Mouse (Mus musculus): ENCODE measurements around the gene Zfp652. TPM values are rescaled to one million over a fixed set of nuclear protein-coding genes. Genes with fewer than 3 reads are reported as not detected.

Gene Zfp652
- polyA plus RNA-seq, 1 experiment from 2014 or later = 7.3 TPM

DNA sequence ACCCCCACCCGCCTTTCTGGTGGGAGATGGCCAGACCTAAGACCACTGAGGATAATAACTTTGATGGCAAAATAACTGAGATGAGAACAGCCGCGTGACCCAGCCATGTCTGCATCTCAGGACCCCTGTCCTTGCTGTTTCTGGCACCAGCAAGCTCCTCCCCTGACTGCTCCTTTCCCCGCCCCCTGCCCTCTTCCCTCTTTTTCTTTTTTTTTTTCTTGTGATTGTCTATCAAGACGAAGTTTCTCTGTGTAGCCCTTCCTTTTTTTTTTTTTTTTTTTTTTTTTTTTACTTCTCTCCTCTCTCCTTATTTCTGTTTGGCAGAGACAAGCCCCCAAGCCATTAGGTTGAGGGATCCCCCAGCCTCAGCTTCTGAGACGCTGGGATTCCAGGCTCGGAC, 98.4 kb downstream of the Zfp652 start:
- no peak overlapping the region for H3K9ac ChIP-seq (ENCODE audit: low read depth, low read length)
- 52% methylated on average over 7 of the region's 7 CpGs for WGBS (ENCODE audit: insufficient replicate concordance)
- H3K36me3 ChIP-seq (ENCODE audit: control insufficient read depth, insufficient read depth, low read length) = no peaks in the 10 kb centered on the region
- H3K4me2 ChIP-seq = no peak overlapping the region
- no peak overlapping the region for H3K27ac ChIP-seq (ENCODE audit: low read depth, low read length)
- no peaks in the 10 kb centered on the region for H3K9me3 ChIP-seq (replicated peaks; ENCODE audit: control insufficient read depth, low read length)
- H3K4me3 ChIP-seq (ENCODE audit: low read depth, low read length) = no peak overlapping the region
- H3K4me1 ChIP-seq (ENCODE audit: control insufficient read depth, insufficient read depth, low read length) = peaks cover under 1% of the 10 kb centered on the region; the same call in 1 of the 2 replicates
- no peaks in the 10 kb centered on the region for H3K27me3 ChIP-seq (ENCODE audit: control insufficient read depth, insufficient read depth, low read length)
- ATAC-seq (replicated peaks; ENCODE audit: insufficient number of reproducible peaks, low FRiP score, low TSS enrichment) = no peak

DNA sequence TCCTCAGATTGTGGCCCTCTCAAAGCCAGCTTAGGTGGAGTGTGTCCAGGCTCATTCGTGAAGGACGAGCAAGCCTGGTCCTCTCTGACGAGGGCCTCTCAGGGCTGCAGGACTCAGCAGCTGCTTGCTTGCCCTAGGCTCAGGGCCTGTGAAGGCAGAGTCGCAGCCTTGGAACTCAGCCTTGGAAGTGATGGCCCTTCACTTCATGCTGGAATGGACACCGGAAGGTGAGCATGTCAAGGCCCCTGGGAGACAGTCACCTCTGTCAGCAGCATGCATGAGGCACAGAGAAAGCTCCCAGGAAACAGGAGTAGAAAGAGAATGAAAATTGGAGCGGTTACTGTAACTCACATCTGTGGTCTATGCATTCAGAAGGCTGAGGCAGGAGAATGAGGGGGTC, 99.3 kb downstream of the Zfp652 start:
- Histone ChIP-seq H3K9me3 (replicated peaks; ENCODE audit: control insufficient read depth, low read length) (no peaks in the 10 kb centered on the region), H3K4me1 (ENCODE audit: control insufficient read depth, insufficient read depth, low read length) (no peaks in the 10 kb centered on the region), H3K4me3 (ENCODE audit: low read depth, low read length) (no peak overlapping the region), H3K27ac (ENCODE audit: low read depth, low read length) (no peak overlapping the region), H3K4me2 (no peak overlapping the region), H3K27me3 (ENCODE audit: control insufficient read depth, insufficient read depth, low read length) (no peaks in the 10 kb centered on the region), H3K36me3 (ENCODE audit: control insufficient read depth, insufficient read depth, low read length) (no peaks in the 10 kb centered on the region), H3K9ac (ENCODE audit: low read depth, low read length) (no peak overlapping the region)
- ATAC-seq (replicated peaks; ENCODE audit: insufficient number of reproducible peaks, low FRiP score, low TSS enrichment) = no peak
- 75% methylated on average over 6 of the region's 6 CpGs for WGBS (ENCODE audit: insufficient replicate concordance)

DNA sequence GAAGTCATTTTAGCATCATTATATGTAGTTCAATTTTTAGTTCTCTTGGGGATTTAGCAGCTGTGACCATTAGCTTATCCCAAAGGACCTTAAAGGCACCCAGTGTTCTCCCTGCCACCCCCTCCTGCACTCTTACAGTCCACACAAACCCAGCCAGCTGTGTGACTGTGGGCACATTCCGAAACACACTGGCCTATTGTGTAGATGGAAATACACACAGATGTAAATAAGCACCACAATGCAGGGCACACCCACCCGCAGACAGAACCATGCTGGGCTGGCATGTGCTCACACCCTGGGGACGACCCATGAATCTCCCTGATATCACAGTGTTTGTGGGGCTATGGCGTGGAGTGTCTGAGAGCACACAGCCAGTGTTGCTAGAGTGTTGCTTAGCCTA, 99.8 kb downstream of the Zfp652 start:
- ATAC-seq (replicated peaks; ENCODE audit: insufficient number of reproducible peaks, low FRiP score, low TSS enrichment) = no peak
- H3K27me3 ChIP-seq (ENCODE audit: control insufficient read depth, insufficient read depth, low read length) = no peaks in the 10 kb centered on the region
- H3K4me1 ChIP-seq (ENCODE audit: control insufficient read depth, insufficient read depth, low read length) = no peaks in the 10 kb centered on the region
- H3K9me3 ChIP-seq (replicated peaks; ENCODE audit: control insufficient read depth, low read length) = no peaks in the 10 kb centered on the region
- no peak overlapping the region for H3K27ac ChIP-seq (ENCODE audit: low read depth, low read length)
- H3K9ac ChIP-seq (ENCODE audit: low read depth, low read length) = no peak overlapping the region
- WGBS (ENCODE audit: insufficient replicate concordance) = 76% methylated on average over 4 of the region's 4 CpGs
- H3K4me3 ChIP-seq (ENCODE audit: low read depth, low read length) = no peak overlapping the region
- H3K36me3 ChIP-seq (ENCODE audit: control insufficient read depth, insufficient read depth, low read length) = no peaks in the 10 kb centered on the region
- H3K4me2 ChIP-seq = no peak overlapping the region

DNA sequence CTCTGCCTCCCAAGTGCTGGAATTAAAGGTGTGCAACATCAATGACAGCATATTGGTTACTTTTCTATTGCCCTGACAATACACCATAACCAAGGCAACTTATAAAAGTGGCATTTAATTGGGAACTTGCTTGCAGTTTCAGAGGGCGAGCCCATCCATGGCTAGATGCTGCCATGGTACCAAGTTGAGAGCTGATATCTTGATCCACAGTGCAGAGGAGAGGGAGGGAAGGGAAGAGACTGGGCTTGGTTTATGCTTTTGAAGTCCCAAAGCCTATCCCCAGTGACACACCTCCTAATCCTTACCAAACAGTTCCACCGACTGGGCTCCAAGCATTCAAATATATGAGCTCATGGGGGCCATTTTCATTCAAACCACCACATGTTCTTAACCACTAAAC, 101.6 kb downstream of the Zfp652 start:
- H3K27me3 ChIP-seq (ENCODE audit: control insufficient read depth, insufficient read depth, low read length) = no peaks in the 10 kb centered on the region
- no peak for ATAC-seq (replicated peaks; ENCODE audit: insufficient number of reproducible peaks, low FRiP score, low TSS enrichment)
- H3K27ac ChIP-seq (ENCODE audit: low read depth, low read length) = no peak overlapping the region
- H3K9me3 ChIP-seq (replicated peaks; ENCODE audit: control insufficient read depth, low read length) = no peaks in the 10 kb centered on the region
- H3K9ac ChIP-seq (ENCODE audit: low read depth, low read length) = no peak overlapping the region
- no peaks in the 10 kb centered on the region for H3K4me1 ChIP-seq (ENCODE audit: control insufficient read depth, insufficient read depth, low read length)
- H3K4me2 ChIP-seq = no peak overlapping the region
- H3K36me3 ChIP-seq (ENCODE audit: control insufficient read depth, insufficient read depth, low read length) = no peaks in the 10 kb centered on the region
- H3K4me3 ChIP-seq (ENCODE audit: low read depth, low read length) = no peak overlapping the region
- 81% methylated on average over 2 of the region's 2 CpGs for WGBS (ENCODE audit: insufficient replicate concordance)

DNA sequence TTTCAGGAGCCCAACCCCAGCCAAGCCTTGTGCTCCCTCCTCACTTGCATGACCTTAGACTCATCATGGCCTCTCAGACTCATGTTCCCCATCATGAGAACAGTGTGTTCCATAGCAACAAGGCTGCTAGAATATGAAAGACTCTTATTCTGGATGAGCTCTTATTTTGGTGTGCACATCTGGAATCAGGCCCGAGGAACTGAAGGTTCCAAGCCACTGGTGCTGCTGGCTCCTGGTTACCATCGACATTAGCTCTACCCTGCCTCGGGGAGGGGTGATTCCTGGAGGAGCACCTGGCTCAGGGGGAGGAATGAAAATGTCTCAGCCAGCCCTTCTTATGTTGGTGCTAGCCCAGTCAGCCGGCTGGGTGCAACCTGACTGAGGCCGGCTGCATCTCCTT, 102.4 kb downstream of the Zfp652 start:
- Histone ChIP-seq H3K27me3 (ENCODE audit: control insufficient read depth, insufficient read depth, low read length) (no peaks in the 10 kb centered on the region), H3K4me1 (ENCODE audit: control insufficient read depth, insufficient read depth, low read length) (no peaks in the 10 kb centered on the region), H3K27ac (ENCODE audit: low read depth, low read length) (no peak overlapping the region), H3K4me2 (no peak overlapping the region), H3K36me3 (ENCODE audit: control insufficient read depth, insufficient read depth, low read length) (no peaks in the 10 kb centered on the region), H3K9ac (ENCODE audit: low read depth, low read length) (no peak overlapping the region), H3K4me3 (ENCODE audit: low read depth, low read length) (no peak overlapping the region), H3K9me3 (replicated peaks; ENCODE audit: control insufficient read depth, low read length) (no peaks in the 10 kb centered on the region)
- ATAC-seq (replicated peaks; ENCODE audit: insufficient number of reproducible peaks, low FRiP score, low TSS enrichment) = no peak
- WGBS (ENCODE audit: insufficient replicate concordance) = 78% methylated on average over 5 of the region's 5 CpGs

DNA sequence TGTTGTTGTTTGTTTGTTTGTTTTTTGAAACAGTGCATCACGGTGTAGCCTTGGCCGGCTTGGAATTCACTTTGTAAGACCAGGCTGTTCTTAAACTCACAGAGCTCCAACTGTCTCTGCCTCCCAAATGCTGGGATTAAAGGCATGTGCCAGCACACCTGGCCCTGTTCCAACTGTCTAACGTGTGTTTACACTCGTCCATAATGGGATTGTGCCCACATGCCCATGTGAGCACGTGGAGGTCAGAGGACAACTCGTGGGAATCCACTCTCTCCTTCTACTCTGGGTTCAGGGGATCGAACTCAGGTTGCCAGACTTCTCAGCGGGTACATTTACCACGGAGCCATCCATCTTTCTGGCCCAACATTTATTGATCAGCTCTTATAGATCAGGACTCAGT, 102.9 kb downstream of the Zfp652 start:
- Histone ChIP-seq H3K4me3 (ENCODE audit: low read depth, low read length) (no peak overlapping the region), H3K36me3 (ENCODE audit: control insufficient read depth, insufficient read depth, low read length) (no peaks in the 10 kb centered on the region), H3K27me3 (ENCODE audit: control insufficient read depth, insufficient read depth, low read length) (no peaks in the 10 kb centered on the region), H3K9me3 (replicated peaks; ENCODE audit: control insufficient read depth, low read length) (no peaks in the 10 kb centered on the region), H3K4me1 (ENCODE audit: control insufficient read depth, insufficient read depth, low read length) (no peaks in the 10 kb centered on the region), H3K4me2 (no peak overlapping the region), H3K9ac (ENCODE audit: low read depth, low read length) (no peak overlapping the region), H3K27ac (ENCODE audit: low read depth, low read length) (no peak overlapping the region)
- no peak for ATAC-seq (replicated peaks; ENCODE audit: insufficient number of reproducible peaks, low FRiP score, low TSS enrichment)
- WGBS (ENCODE audit: insufficient replicate concordance) = 73% methylated on average over 9 of the region's 9 CpGs

DNA sequence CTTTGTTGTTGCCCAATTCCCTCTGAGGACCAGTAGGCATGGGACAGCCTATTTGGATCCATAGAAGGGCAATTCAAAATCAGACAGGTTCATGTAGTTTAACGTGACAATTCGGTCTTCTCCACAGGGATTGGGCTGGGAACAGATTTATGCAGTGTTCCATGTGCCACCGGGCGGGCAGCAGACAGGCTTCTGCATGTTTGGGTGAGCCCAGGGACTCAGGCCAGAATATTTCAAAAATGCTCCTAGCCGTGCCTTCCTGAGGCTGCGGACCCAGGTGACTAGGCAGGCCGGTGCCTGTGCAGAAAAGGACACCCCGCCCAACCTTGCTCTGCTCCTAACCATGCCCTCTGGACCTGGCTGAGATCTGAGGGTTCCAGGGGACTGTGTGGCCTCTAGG, 106.7 kb downstream of the Zfp652 start:
- H3K9me3 ChIP-seq (replicated peaks; ENCODE audit: control insufficient read depth, low read length) = no peaks in the 10 kb centered on the region
- no peak overlapping the region for H3K4me3 ChIP-seq (ENCODE audit: low read depth, low read length)
- H3K4me1 ChIP-seq (ENCODE audit: control insufficient read depth, insufficient read depth, low read length) = 0 out of 2 replicates have a peak, but pooled peaks cover 3% of the 10 kb centered on the region
- 0 out of 2 replicates have a peak, but pooled peaks cover 4% of the 10 kb centered on the region for H3K27me3 ChIP-seq (ENCODE audit: control insufficient read depth, insufficient read depth, low read length)
- no peak overlapping the region for H3K4me2 ChIP-seq
- no peak overlapping the region for H3K9ac ChIP-seq (ENCODE audit: low read depth, low read length)
- no peak overlapping the region for H3K27ac ChIP-seq (ENCODE audit: low read depth, low read length)
- ATAC-seq (replicated peaks; ENCODE audit: insufficient number of reproducible peaks, low FRiP score, low TSS enrichment) = no peak
- H3K36me3 ChIP-seq (ENCODE audit: control insufficient read depth, insufficient read depth, low read length) = no peaks in the 10 kb centered on the region
- WGBS (ENCODE audit: insufficient replicate concordance) = 75% methylated on average over 8 of the region's 8 CpGs

DNA sequence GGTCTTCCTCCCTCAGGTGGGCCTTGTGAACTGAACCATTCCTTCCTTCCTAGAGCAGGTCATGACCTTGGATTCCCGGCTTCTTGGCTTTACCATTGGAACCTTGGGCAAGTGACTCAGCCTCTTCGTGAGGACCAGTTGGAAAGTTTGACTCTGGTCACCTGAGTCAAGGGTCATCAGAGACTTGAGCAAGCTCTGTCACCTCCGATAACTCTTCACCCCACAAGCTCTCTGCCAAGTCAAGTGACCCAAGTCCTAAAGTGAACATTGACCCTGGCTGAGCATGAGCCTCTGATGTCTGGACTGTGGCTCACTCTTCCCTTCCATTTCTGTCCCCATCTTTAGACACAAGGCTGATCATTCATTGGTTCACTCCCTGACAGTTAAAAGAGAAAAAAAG, 109.0 kb downstream of the Zfp652 start:
- no peak overlapping the region for H3K9ac ChIP-seq (ENCODE audit: low read depth, low read length)
- H3K9me3 ChIP-seq (replicated peaks; ENCODE audit: control insufficient read depth, low read length) = no peaks in the 10 kb centered on the region
- no peak overlapping the region for H3K27ac ChIP-seq (ENCODE audit: low read depth, low read length)
- peaks cover 7% of the 10 kb centered on the region; the same call in 1 of the 2 replicates for H3K27me3 ChIP-seq (ENCODE audit: control insufficient read depth, insufficient read depth, low read length)
- H3K4me2 ChIP-seq = no peak overlapping the region
- ATAC-seq (replicated peaks; ENCODE audit: insufficient number of reproducible peaks, low FRiP score, low TSS enrichment) = no peak
- H3K4me3 ChIP-seq (ENCODE audit: low read depth, low read length) = no peak overlapping the region
- 82% methylated on average over 3 of the region's 3 CpGs for WGBS (ENCODE audit: insufficient replicate concordance)
- peaks cover 11% of the 10 kb centered on the region for H3K4me1 ChIP-seq (ENCODE audit: control insufficient read depth, insufficient read depth, low read length)
- no peaks in the 10 kb centered on the region for H3K36me3 ChIP-seq (ENCODE audit: control insufficient read depth, insufficient read depth, low read length)

DNA sequence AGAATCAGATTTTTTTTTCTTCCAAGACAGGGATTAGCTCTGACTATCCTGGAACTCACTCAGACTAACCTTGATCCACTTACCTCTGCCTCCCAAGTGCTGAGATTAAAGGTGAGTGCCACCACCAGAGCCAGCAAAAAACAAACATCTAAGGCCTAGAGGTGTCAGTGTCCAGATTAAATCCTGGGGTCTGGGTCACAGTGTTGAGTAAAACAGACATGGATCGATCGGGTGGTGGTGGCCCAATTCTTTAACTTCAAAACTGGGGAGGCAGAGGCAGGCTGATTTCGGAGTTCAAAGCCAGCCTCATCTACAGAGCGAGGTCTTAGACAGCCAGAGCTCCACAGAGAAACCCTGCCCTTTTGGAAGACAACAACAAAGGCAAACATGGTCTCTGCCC, 110.0 kb downstream of the Zfp652 start:
- WGBS (ENCODE audit: insufficient replicate concordance) = 91% methylated on average over 4 of the region's 4 CpGs
- no peak overlapping the region for H3K4me3 ChIP-seq (ENCODE audit: low read depth, low read length)
- no peaks in the 10 kb centered on the region for H3K36me3 ChIP-seq (ENCODE audit: control insufficient read depth, insufficient read depth, low read length)
- H3K27me3 ChIP-seq (ENCODE audit: control insufficient read depth, insufficient read depth, low read length) = peaks cover 7% of the 10 kb centered on the region; the same call in 1 of the 2 replicates
- no peak for ATAC-seq (replicated peaks; ENCODE audit: insufficient number of reproducible peaks, low FRiP score, low TSS enrichment)
- no peak overlapping the region for H3K9ac ChIP-seq (ENCODE audit: low read depth, low read length)
- H3K4me1 ChIP-seq (ENCODE audit: control insufficient read depth, insufficient read depth, low read length) = peaks cover 11% of the 10 kb centered on the region
- no peaks in the 10 kb centered on the region for H3K9me3 ChIP-seq (replicated peaks; ENCODE audit: control insufficient read depth, low read length)
- H3K27ac ChIP-seq (ENCODE audit: low read depth, low read length) = no peak overlapping the region
- H3K4me2 ChIP-seq = no peak overlapping the region

Data from heart, embryonic 11.5 days (tissue).